Mouse (Mus musculus) ES-Bruce4 (cell line): Measurements from ENCODE around the gene Slc6a1. TPM values are rescaled to one million over a fixed set of nuclear protein-coding genes. Genes with fewer than 3 reads are reported as not detected.

Experiments
- H3K27ac ChIP-seq: 2 replicates; pipeline ENCODE4 v1.5.1; 2012; ENCODE audit warnings: low read length, inconsistent platforms; ENCODE audit not compliant: insufficient read depth
- H3K27me3 ChIP-seq: 2 replicates; pipeline ENCODE4 v1.6.1; 2012; ENCODE audit warnings: mild to moderate bottlenecking, low read length, inconsistent platforms; ENCODE audit not compliant: control insufficient read depth, poor library complexity, insufficient read depth, severe bottlenecking
- H3K36me3 ChIP-seq: 2 replicates; pipeline ENCODE4 v1.6.1; 2012; ENCODE audit warnings: inconsistent platforms, mild to moderate bottlenecking, low read length, moderate library complexity; ENCODE audit not compliant: control insufficient read depth, poor library complexity, insufficient read depth, severe bottlenecking
- H3K4me1 ChIP-seq: one replicate; pipeline ENCODE4 v1.8.1; 2011; ENCODE audit warnings: low read length; ENCODE audit not compliant: control insufficient read depth, insufficient read depth
- H3K4me3 ChIP-seq: 2 replicates; pipeline ENCODE4 v1.5.1; 2011; ENCODE audit warnings: low read depth, mild to moderate bottlenecking, low read length
- H3K9ac ChIP-seq: 2 replicates; pipeline ENCODE4 v1.6.1; 2012; ENCODE audit warnings: low read depth, mild to moderate bottlenecking, inconsistent platforms; ENCODE audit not compliant: poor library complexity, severe bottlenecking
- H3K9me3 ChIP-seq: replicated peaks from 2 replicates; pipeline ENCODE4 v1.6.1; 2012; ENCODE audit warnings: mild to moderate bottlenecking, low read length, inconsistent platforms; ENCODE audit not compliant: control insufficient read depth, poor library complexity, insufficient read depth, severe bottlenecking
- CTCF ChIP-seq: IDR thresholded peaks from one replicate; pipeline ENCODE4 v1.8.1; 2011; ENCODE audit warnings: low read depth, low read length
- EP300 ChIP-seq: IDR thresholded peaks from 2 replicates; pipeline ENCODE4 v1.6.1; 2011; ENCODE audit warnings: low read depth, low read length; ENCODE audit not compliant: insufficient read depth
- POLR2A ChIP-seq: IDR thresholded peaks from one replicate; pipeline ENCODE4 v1.8.1; 2011; ENCODE audit warnings: low read length; ENCODE audit not compliant: insufficient read depth
- polyA plus RNA-seq: library from polyadenylated mRNA; stranded (reverse); fragments of >200 nt; gene quantifications from 2 replicates; pipeline ENCODE4 v1.2.4, GENCODE M21; 2011; ENCODE audit warnings: low read depth; ENCODE audit not compliant: missing spikeins, insufficient read depth, insufficient read length

Gene Slc6a1
- 0.27 and 0.67 TPM in 2 replicates for polyA plus RNA-seq

DNA sequence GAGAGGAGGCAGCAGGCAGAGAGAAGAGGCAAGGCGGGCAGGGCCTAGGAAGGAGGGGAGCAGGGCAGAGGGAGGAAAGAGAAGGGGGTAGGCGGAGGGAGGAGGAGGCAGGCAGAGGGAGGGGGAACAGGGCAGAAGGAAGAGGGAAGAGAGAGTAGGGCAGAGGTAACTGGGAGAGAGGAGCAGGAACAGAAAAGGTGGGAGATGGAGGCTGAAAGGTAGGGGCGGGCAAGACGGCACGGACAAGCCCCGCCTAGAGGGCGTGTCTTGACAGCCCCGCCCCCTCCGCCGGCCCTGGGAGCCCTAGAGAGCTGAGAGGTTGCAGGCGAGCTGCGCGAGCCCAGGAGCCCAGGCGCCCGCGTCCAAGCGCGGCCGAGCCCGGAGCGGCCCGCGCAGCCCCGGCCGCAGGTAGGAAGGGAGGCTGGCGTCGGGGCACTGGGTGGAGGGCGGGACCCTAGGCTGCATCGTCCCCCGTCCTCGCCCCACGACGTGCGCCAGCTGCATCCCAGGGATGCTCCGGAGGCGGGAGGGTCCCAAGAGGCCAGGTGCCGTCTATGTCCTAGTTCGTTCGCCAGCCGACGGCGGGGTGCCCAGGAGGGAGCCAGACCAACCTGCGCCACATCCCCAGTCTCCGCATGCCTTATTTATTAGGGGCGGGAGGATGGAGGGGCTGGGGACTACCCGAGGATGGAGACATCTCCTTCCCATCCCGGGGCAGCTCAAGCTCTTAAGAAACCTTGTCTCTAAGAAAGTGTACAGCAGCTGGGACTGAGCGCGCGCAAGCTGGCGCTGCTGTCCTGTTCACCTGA, at the start of gene Slc6a1:
Slc6a1 (plus strand) TSS at position 167 of the 809 bp plus-strand sequence.
- Histone ChIP-seq H3K9ac (0 out of 2 replicates have a peak within 1 kb of the TSS, but pooled peaks have one; percentile 18), H3K36me3 (no peaks in the 10 kb centered on the region), H3K4me1 (no peaks in the 10 kb centered on the region), H3K9me3 (no peaks in the 10 kb centered on the region), H3K27me3 (no peaks in the 10 kb centered on the region), H3K27ac (no peak within 1 kb of the TSS), H3K4me3 (peak within 1 kb of the TSS; percentile 67)
- TF ChIP-seq POLR2A (no peak), EP300 (no peak), CTCF (no peak)

- H3K9ac ChIP-seq = no peak overlapping the region
- TF ChIP-seq EP300 = no peak
- H3K27ac ChIP-seq = no peak overlapping the region
- no peak overlapping the region for H3K4me3 ChIP-seq
- no peaks in the 10 kb centered on the region for H3K4me1 ChIP-seq
- no peaks in the 10 kb centered on the region for H3K27me3 ChIP-seq
- H3K9me3 ChIP-seq = no peaks in the 10 kb centered on the region
- H3K36me3 ChIP-seq = no peaks in the 10 kb centered on the region
Measured at GRCm38 (mm10) chr6:114238892-114239644, 43.4 kb upstream of the Slc6a1 start.

- Histone ChIP-seq H3K27ac (no peak overlapping the region), H3K4me3 (no peak overlapping the region), H3K36me3 (no peaks in the 10 kb centered on the region), H3K9me3 (no peaks in the 10 kb centered on the region), H3K27me3 (no peaks in the 10 kb centered on the region), H3K4me1 (no peaks in the 10 kb centered on the region), H3K9ac (no peak overlapping the region)
- TF ChIP-seq EP300 (no peak), CTCF (no peak), POLR2A (no peak)
Measured at GRCm38 (mm10) chr6:114245665-114246064, 36.8 kb upstream of the Slc6a1 start.

GRCm38 (mm10) chr6:114250311-114250710, 32.1 kb upstream of the Slc6a1 start:
- Histone ChIP-seq H3K4me3 (no peak overlapping the region), H3K27me3 (no peaks in the 10 kb centered on the region), H3K4me1 (no peaks in the 10 kb centered on the region), H3K9ac (no peak overlapping the region), H3K36me3 (no peaks in the 10 kb centered on the region), H3K9me3 (no peaks in the 10 kb centered on the region), H3K27ac (no peak overlapping the region)
- TF ChIP-seq CTCF (peak; percentile 98), EP300 (no peak)

DNA sequence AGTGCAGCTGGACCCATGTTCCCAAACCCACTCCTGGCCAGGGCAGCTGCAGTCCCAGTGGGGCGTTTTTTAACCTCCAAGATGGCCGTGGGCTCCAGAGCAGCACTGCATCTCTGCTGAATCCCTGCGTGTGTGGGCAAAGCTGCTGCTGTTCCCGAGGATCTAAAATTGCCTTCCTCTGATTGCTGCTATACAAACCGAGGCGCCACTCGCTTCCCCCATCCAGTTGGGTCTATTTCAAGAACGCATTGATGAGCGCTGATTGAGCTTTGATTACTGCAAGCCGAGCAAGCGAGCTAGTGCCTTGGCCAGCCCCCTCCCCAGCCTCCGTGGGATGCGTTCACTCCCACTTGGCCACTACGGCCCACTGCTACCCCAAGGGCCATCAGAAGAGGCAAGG, 27.5 kb upstream of the Slc6a1 start:
- no peak overlapping the region for H3K9ac ChIP-seq
- H3K27ac ChIP-seq = no peak overlapping the region
- H3K27me3 ChIP-seq = no peaks in the 10 kb centered on the region
- TF ChIP-seq EP300 = no peak
- TF ChIP-seq CTCF = no peak
- no peak for TF ChIP-seq POLR2A
- H3K4me1 ChIP-seq = no peaks in the 10 kb centered on the region
- H3K4me3 ChIP-seq = no peak overlapping the region
- no peaks in the 10 kb centered on the region for H3K36me3 ChIP-seq
- H3K9me3 ChIP-seq = no peaks in the 10 kb centered on the region

- no peak overlapping the region for H3K4me3 ChIP-seq
- no peak for TF ChIP-seq EP300
- no peak for TF ChIP-seq POLR2A
- no peak for TF ChIP-seq CTCF
- H3K4me1 ChIP-seq = no peaks in the 10 kb centered on the region
- H3K36me3 ChIP-seq = no peaks in the 10 kb centered on the region
- H3K9ac ChIP-seq = no peak overlapping the region
- no peaks in the 10 kb centered on the region for H3K9me3 ChIP-seq
- no peak overlapping the region for H3K27ac ChIP-seq
- H3K27me3 ChIP-seq = no peaks in the 10 kb centered on the region
Measured at GRCm38 (mm10) chr6:114257762-114258361, 24.6 kb upstream of the Slc6a1 start.
